7 mouse cellular contexts compared by ENCODE assay signal in genomic region chr7:58626305-58627155, GRCm38 (mm10). TPM values are rescaled to one million over a fixed set of nuclear protein-coding genes. Genes with fewer than 3 reads are reported as not detected.
DNase-seq lines count a peak whose midpoint lies in the region; ATAC-seq lines count a peak whose summit lies in the region.

No protein-coding gene starts in this region.

- H3K9ac ChIP-seq in forebrain, embryonic 15.5 days (replicated peaks) = no peak overlapping the region

- WGBS in forebrain, embryonic 15.5 days = 77% methylated on average over 9 of the region's 9 CpGs

- no peaks in the 10 kb centered on the region for H3K9me3 ChIP-seq in forebrain, embryonic 15.5 days

- H3K4me2 ChIP-seq in forebrain, embryonic 15.5 days (replicated peaks) = no peak overlapping the region

- DNase-seq in ovary, postnatal 36 days (ENCODE audit: low spot score) = peak; percentile 11
- no peak for DNase-seq in ovary, postnatal 10 days (ENCODE audit: low spot score)
- peak; percentile 16 for DNase-seq in cerebellum, adult 9-11 months
- DNase-seq in heart, postnatal 36 days = peak; percentile 37 to 53
- DNase-seq in urinary bladder, postnatal 36 days (ENCODE audit: low spot score in 2 of 2) = peak; percentile 10 to 49
- DNase-seq in spleen, postnatal 4 days (ENCODE audit: low spot score in 2 of 2) = no peak

- H3K27ac ChIP-seq in forebrain, embryonic 15.5 days (replicated peaks) = no peak overlapping the region

- no peaks in the 10 kb centered on the region for H3K27me3 ChIP-seq in forebrain, embryonic 15.5 days

- intact Hi-C loops in heart, postnatal 36 days (cut with DNase I) = no loop called here

- no peak overlapping the region for H3K4me3 ChIP-seq in forebrain, embryonic 15.5 days

- no peaks in the 10 kb centered on the region for H3K36me3 ChIP-seq in forebrain, embryonic 15.5 days

- no peak for ATAC-seq in forebrain, embryonic 15.5 days (replicated peaks)

- no peaks in the 10 kb centered on the region for H3K4me1 ChIP-seq in forebrain, embryonic 15.5 days

RNA-seq across cellular contexts. Expression of gene Atp10a, which starts 29.4 kb away (rescaled TPM):
- 1 to 10 TPM; 1.5 to 1.8 TPM for total RNA-seq in heart, postnatal 36 days (2021)
- polyA plus RNA-seq in forebrain, embryonic 15.5 days (2015; fragmentation: Nextera tagmentation; extraction: Ambion mirVana) = 1.2 and 1.6 TPM in 2 replicates

Comparison
In these comparisons a context has a peak if more than half of its experiments do, and no peak if none do; other contexts are left out.
1. DNase-seq: peak in ovary, postnatal 36 days (single experiment), cerebellum, adult 9-11 months (single experiment), heart, postnatal 36 days (2 of 2) and urinary bladder, postnatal 36 days (2 of 2); none in ovary, postnatal 10 days (single experiment) and spleen, postnatal 4 days (0 of 2).